Mouse (Mus musculus): Measurements from ENCODE around the gene Exoc6. TPM values are rescaled to one million over a fixed set of nuclear protein-coding genes. Genes with fewer than 3 reads are reported as not detected.

Exoc6 gene
- polyA plus RNA-seq, 1 experiment = 4.5 TPM

GRCm38 (mm10) chr19:37557898-37558297 lies 7.7 kb downstream of the Exoc6 start:
- H3K4me3 ChIP-seq = no peak overlapping the region
- no peak overlapping the region for H3ac ChIP-seq (ENCODE audit: control insufficient read depth, insufficient read length)
- H3K36me3 ChIP-seq (ENCODE audit: control insufficient read depth, insufficient read depth) = no peaks in the 10 kb centered on the region
- H3K4me2 ChIP-seq (ENCODE audit: low read depth) = no peak overlapping the region
- no peak for TF ChIP-seq SRF (IDR thresholded peaks at IDR 0.05; ENCODE audit: control insufficient read depth, insufficient read length, low read depth)
- no peak for TF ChIP-seq POLR2AphosphoS2 (IDR thresholded peaks at IDR 0.05; ENCODE audit: insufficient read length, low read depth)
- no peak for TF ChIP-seq MYOG (IDR thresholded peaks at IDR 0.05; ENCODE audit: control insufficient read depth in 1 of 3, insufficient read depth in 1 of 3, insufficient read length in 2 of 3, low read depth in 2 of 3)
- TF ChIP-seq REST (IDR thresholded peaks at IDR 0.05; ENCODE audit: insufficient read depth, insufficient read length) = no peak
- no peak for TF ChIP-seq CEBPB (IDR thresholded peaks at IDR 0.05; ENCODE audit: insufficient read depth, poor library complexity, severe bottlenecking)
- no peak for TF ChIP-seq MYOD1 (IDR thresholded peaks at IDR 0.05; ENCODE audit: control insufficient read depth in 1 of 3, insufficient read length in 2 of 3, low read depth in 2 of 3)
- TF ChIP-seq USF1 (IDR thresholded peaks at IDR 0.05; ENCODE audit: low read depth) = no peak
- no peak for TF ChIP-seq E2F4 (IDR thresholded peaks at IDR 0.05; ENCODE audit: insufficient read depth)
- TF ChIP-seq TCF12 (IDR thresholded peaks at IDR 0.05; ENCODE audit: insufficient read depth, poor library complexity, severe bottlenecking) = no peak
- TF ChIP-seq POLR2A (IDR thresholded peaks at IDR 0.05; ENCODE audit: insufficient read length, low read depth) = no peak
- TF ChIP-seq TCF3 (IDR thresholded peaks at IDR 0.05; ENCODE audit: insufficient read length, low read depth) = no peak
- TF ChIP-seq MAX (IDR thresholded peaks at IDR 0.05; ENCODE audit: low read depth) = no peak
- H3K27me3 ChIP-seq (ENCODE audit: control insufficient read depth, insufficient read depth, insufficient read length) = no peaks in the 10 kb centered on the region
- no peaks in the 10 kb centered on the region for H3K79me2 ChIP-seq (ENCODE audit: control insufficient read depth, insufficient read depth)

- Histone ChIP-seq H3K36me3 (ENCODE audit: control insufficient read depth, insufficient read depth) (no peaks in the 10 kb centered on the region), H3K4me2 (ENCODE audit: low read depth) (peak overlapping the region; percentile 14), H3K4me3 (no peak overlapping the region), H3K27me3 (ENCODE audit: control insufficient read depth, insufficient read depth, insufficient read length) (no peaks in the 10 kb centered on the region), H3K79me2 (ENCODE audit: control insufficient read depth, insufficient read depth) (no peaks in the 10 kb centered on the region), H3ac (ENCODE audit: control insufficient read depth, insufficient read length) (no peak overlapping the region)
- TF ChIP-seq SRF (IDR thresholded peaks at IDR 0.05; ENCODE audit: control insufficient read depth, insufficient read length, low read depth) (no peak), E2F4 (IDR thresholded peaks at IDR 0.05; ENCODE audit: insufficient read depth) (no peak), TCF3 (IDR thresholded peaks at IDR 0.05; ENCODE audit: insufficient read length, low read depth) (no peak), CEBPB (IDR thresholded peaks at IDR 0.05; ENCODE audit: insufficient read depth, poor library complexity, severe bottlenecking) (no peak), TCF12 (IDR thresholded peaks at IDR 0.05; ENCODE audit: insufficient read depth, poor library complexity, severe bottlenecking) (no peak)
Observed at GRCm38 (mm10) chr19:37559286-37560079, 9.3 kb downstream of the Exoc6 start.

- Histone ChIP-seq H3K4me2 (ENCODE audit: low read depth) (peak overlapping the region; percentile 14), H3K36me3 (ENCODE audit: control insufficient read depth, insufficient read depth) (no peaks in the 10 kb centered on the region), H3K4me3 (no peak overlapping the region)
Observed at GRCm38 (mm10) chr19:37560080-37560427, 9.8 kb downstream of the Exoc6 start.

GRCm38 (mm10) chr19:37561106-37561892 lies 11.1 kb downstream of the Exoc6 start:
- Histone ChIP-seq H3K79me2 (ENCODE audit: control insufficient read depth, insufficient read depth) (no peaks in the 10 kb centered on the region), H3ac (ENCODE audit: control insufficient read depth, insufficient read length) (no peak overlapping the region), H3K4me2 (ENCODE audit: low read depth) (no peak overlapping the region), H3K27me3 (ENCODE audit: control insufficient read depth, insufficient read depth, insufficient read length) (no peaks in the 10 kb centered on the region), H3K4me3 (no peak overlapping the region), H3K36me3 (ENCODE audit: control insufficient read depth, insufficient read depth) (no peaks in the 10 kb centered on the region)
- no peak for TF ChIP-seq MYOG (IDR thresholded peaks at IDR 0.05; ENCODE audit: control insufficient read depth in 1 of 3, insufficient read depth in 1 of 3, insufficient read length in 2 of 3, low read depth in 2 of 3)

More at GRCm38 (mm10) chr19:37560080-37560427, 9.8 kb downstream of the Exoc6 start:
- TF ChIP-seq CEBPB (IDR thresholded peaks at IDR 0.05; ENCODE audit: insufficient read depth, poor library complexity, severe bottlenecking) (no peak), MYOG (IDR thresholded peaks at IDR 0.05; ENCODE audit: control insufficient read depth in 1 of 3, insufficient read depth in 1 of 3, insufficient read length in 2 of 3, low read depth in 2 of 3) (no peak), REST (IDR thresholded peaks at IDR 0.05; ENCODE audit: insufficient read depth, insufficient read length) (no peak), POLR2AphosphoS2 (IDR thresholded peaks at IDR 0.05; ENCODE audit: insufficient read length, low read depth) (no peak), E2F4 (IDR thresholded peaks at IDR 0.05; ENCODE audit: insufficient read depth) (no peak), POLR2A (IDR thresholded peaks at IDR 0.05; ENCODE audit: insufficient read length, low read depth) (no peak), MAX (IDR thresholded peaks at IDR 0.05; ENCODE audit: low read depth) (no peak), SRF (IDR thresholded peaks at IDR 0.05; ENCODE audit: control insufficient read depth, insufficient read length, low read depth) (no peak), USF1 (IDR thresholded peaks at IDR 0.05; ENCODE audit: low read depth) (no peak), MYOD1 (IDR thresholded peaks at IDR 0.05; ENCODE audit: control insufficient read depth in 1 of 3, insufficient read length in 2 of 3, low read depth in 2 of 3) (no peak)
- no peaks in the 10 kb centered on the region for H3K79me2 ChIP-seq (ENCODE audit: control insufficient read depth, insufficient read depth)
- H3K27me3 ChIP-seq (ENCODE audit: control insufficient read depth, insufficient read depth, insufficient read length) = no peaks in the 10 kb centered on the region
- no peak overlapping the region for H3ac ChIP-seq (ENCODE audit: control insufficient read depth, insufficient read length)

- H3K36me3 ChIP-seq (ENCODE audit: control insufficient read depth, insufficient read depth) = no peaks in the 10 kb centered on the region
- H3K4me2 ChIP-seq (ENCODE audit: low read depth) = no peak overlapping the region
- H3K4me3 ChIP-seq = no peak overlapping the region
- TF ChIP-seq CEBPB (IDR thresholded peaks at IDR 0.05; ENCODE audit: insufficient read depth, poor library complexity, severe bottlenecking) = no peak
- TF ChIP-seq USF1 (IDR thresholded peaks at IDR 0.05; ENCODE audit: low read depth) = no peak
- TF ChIP-seq REST (IDR thresholded peaks at IDR 0.05; ENCODE audit: insufficient read depth, insufficient read length) = no peak
- no peak for TF ChIP-seq POLR2AphosphoS2 (IDR thresholded peaks at IDR 0.05; ENCODE audit: insufficient read length, low read depth)
- no peak for TF ChIP-seq TCF12 (IDR thresholded peaks at IDR 0.05; ENCODE audit: insufficient read depth, poor library complexity, severe bottlenecking)
- TF ChIP-seq TCF3 (IDR thresholded peaks at IDR 0.05; ENCODE audit: insufficient read length, low read depth) = no peak
- TF ChIP-seq MYOD1 (IDR thresholded peaks at IDR 0.05; ENCODE audit: control insufficient read depth in 1 of 3, insufficient read length in 2 of 3, low read depth in 2 of 3) = no peak
- TF ChIP-seq E2F4 (IDR thresholded peaks at IDR 0.05; ENCODE audit: insufficient read depth) = no peak
- no peak for TF ChIP-seq POLR2A (IDR thresholded peaks at IDR 0.05; ENCODE audit: insufficient read length, low read depth)
- TF ChIP-seq SRF (IDR thresholded peaks at IDR 0.05; ENCODE audit: control insufficient read depth, insufficient read length, low read depth) = no peak
- no peak overlapping the region for H3ac ChIP-seq (ENCODE audit: control insufficient read depth, insufficient read length)
- H3K79me2 ChIP-seq (ENCODE audit: control insufficient read depth, insufficient read depth) = no peaks in the 10 kb centered on the region
- no peaks in the 10 kb centered on the region for H3K27me3 ChIP-seq (ENCODE audit: control insufficient read depth, insufficient read depth, insufficient read length)
Observed at GRCm38 (mm10) chr19:37563763-37564162, 13.5 kb downstream of the Exoc6 start.

Measured in myocyte (in vitro differentiated cells).